7 mouse cellular contexts compared by ENCODE assay signal in the genomic region with DNA sequence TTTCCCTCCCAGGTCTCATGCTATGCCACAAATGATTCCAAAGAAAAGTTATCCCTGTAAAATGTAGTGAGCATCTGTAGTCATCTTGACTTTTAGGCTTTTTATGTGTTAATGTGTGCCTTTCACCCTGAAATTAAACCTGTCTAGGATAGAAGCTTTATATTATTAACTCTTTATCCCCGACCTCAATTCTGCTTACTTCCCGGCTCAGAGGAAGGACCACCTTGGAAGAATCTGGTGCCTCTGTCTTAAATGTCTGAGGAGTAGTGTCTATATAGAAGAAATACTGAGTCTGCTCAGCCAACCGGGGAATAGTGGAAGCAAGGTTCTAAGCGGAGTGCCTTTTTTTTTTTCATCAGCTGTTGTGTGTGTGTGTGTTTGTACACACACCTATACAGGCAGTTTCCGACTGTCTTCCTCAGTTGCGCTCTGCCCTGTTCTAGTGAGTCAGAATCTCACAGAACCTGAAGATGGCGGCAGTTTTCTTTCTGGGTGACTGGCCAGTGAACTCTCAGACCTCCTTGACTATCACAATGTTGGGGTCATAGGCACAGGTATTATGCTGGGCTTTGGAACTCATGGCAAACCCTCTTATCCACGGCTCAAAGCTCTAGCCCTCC. TPM values are rescaled to one million over a fixed set of nuclear protein-coding genes. Genes with fewer than 3 reads are reported as not detected.
DNase-seq lines count a peak whose midpoint lies in the region; ATAC-seq and TF ChIP-seq lines count a peak whose summit lies in the region.

No protein-coding gene starts in this region.

- H3K4me2 ChIP-seq in lung, postnatal 0 days (replicated peaks; ENCODE audit: low read depth, low read length), result peak overlapping the region; percentile 91
- H3K4me2 ChIP-seq in embryonic facial prominence, embryonic 15.5 days (replicated peaks), result peak overlapping the region; percentile 93
- H3K4me2 ChIP-seq in limb, embryonic 15.5 days, result peak overlapping the region; percentile 95
- peak overlapping the region; percentile 95 for H3K4me2 ChIP-seq in stomach, embryonic 15.5 days

- H3K4me1 ChIP-seq in lung, postnatal 0 days (ENCODE audit: insufficient read depth, low read depth, low read length), result no peaks in the 10 kb centered on the region; the same call in 1 of the 2 replicates
- H3K4me1 ChIP-seq in embryonic facial prominence, embryonic 15.5 days, result peaks cover 16% of the 10 kb centered on the region
- peaks cover 15% of the 10 kb centered on the region for H3K4me1 ChIP-seq in limb, embryonic 15.5 days
- peaks cover 4% of the 10 kb centered on the region; the same call in 1 of the 2 replicates for H3K4me1 ChIP-seq in stomach, embryonic 15.5 days

- H3K4me3 ChIP-seq in lung, postnatal 0 days (ENCODE audit: low read depth, low read length), result no peak overlapping the region
- H3K4me3 ChIP-seq in embryonic facial prominence, embryonic 15.5 days (replicated peaks), result peak overlapping the region; percentile 88
- H3K4me3 ChIP-seq in limb, embryonic 15.5 days, result peak overlapping the region; percentile 84
- H3K4me3 ChIP-seq in stomach, embryonic 15.5 days (replicated peaks), result peak overlapping the region; percentile 86

- DNase-seq in lung, postnatal 0 days (ENCODE audit: low spot score), result no peak
- DNase-seq in lung, postnatal 25 days (ENCODE audit: low spot score), result no peak

- no peak for TF ChIP-seq CTCF in lung, postnatal 0 days (IDR thresholded peaks at IDR 0.05)

- H3K9ac ChIP-seq in lung, postnatal 0 days (replicated peaks; ENCODE audit: low read depth), result peak overlapping the region; percentile 66
- H3K9ac ChIP-seq in embryonic facial prominence, embryonic 15.5 days, result no peak overlapping the region
- H3K9ac ChIP-seq in limb, embryonic 15.5 days, result no peak overlapping the region
- 0 out of 2 replicates have a peak overlapping the region, but pooled peaks have one; percentile 82 for H3K9ac ChIP-seq in stomach, embryonic 15.5 days

- ATAC-seq in lung, postnatal 0 days, result no peak
- no peak for ATAC-seq in embryonic facial prominence, embryonic 15.5 days (ENCODE audit: insufficient number of reproducible peaks, low FRiP score, low TSS enrichment, low read depth)
- ATAC-seq in limb, embryonic 15.5 days (ENCODE audit: insufficient number of reproducible peaks, low FRiP score, low TSS enrichment, low read depth), result no peak
- no peak for ATAC-seq in stomach, embryonic 15.5 days (ENCODE audit: insufficient read depth, low FRiP score, low read depth)
- no peak for ATAC-seq in monocyte, adult 5-6 weeks (replicated peaks; ENCODE audit: insufficient number of reproducible peaks, low FRiP score, low TSS enrichment, poor library complexity, severe bottlenecking)
- no peak for ATAC-seq in activated CD4-positive, CD25-positive, alpha-beta regulatory T cell, adult 4 months

- no peaks in the 10 kb centered on the region for H3K36me3 ChIP-seq in lung, postnatal 0 days (ENCODE audit: insufficient read depth, low read length)
- H3K36me3 ChIP-seq in embryonic facial prominence, embryonic 15.5 days, result no peaks in the 10 kb centered on the region
- 0 out of 2 replicates have a peak, but pooled peaks cover 4% of the 10 kb centered on the region for H3K36me3 ChIP-seq in limb, embryonic 15.5 days
- no peaks in the 10 kb centered on the region for H3K36me3 ChIP-seq in stomach, embryonic 15.5 days

- H3K27me3 ChIP-seq in lung, postnatal 0 days (replicated peaks; ENCODE audit: insufficient read depth, low read length), result no peaks in the 10 kb centered on the region
- H3K27me3 ChIP-seq in embryonic facial prominence, embryonic 15.5 days, result no peaks in the 10 kb centered on the region
- no peaks in the 10 kb centered on the region for H3K27me3 ChIP-seq in limb, embryonic 15.5 days
- no peaks in the 10 kb centered on the region for H3K27me3 ChIP-seq in stomach, embryonic 15.5 days (replicated peaks)

- no peaks in the 10 kb centered on the region for H3K9me3 ChIP-seq in lung, postnatal 0 days (ENCODE audit: low read length)
- no peaks in the 10 kb centered on the region for H3K9me3 ChIP-seq in embryonic facial prominence, embryonic 15.5 days (replicated peaks)
- H3K9me3 ChIP-seq in limb, embryonic 15.5 days, result no peaks in the 10 kb centered on the region
- H3K9me3 ChIP-seq in stomach, embryonic 15.5 days, result no peaks in the 10 kb centered on the region

- TF ChIP-seq EP300 in lung, postnatal 0 days (IDR thresholded peaks at IDR 0.05), result no peak

- no peak overlapping the region for H3K27ac ChIP-seq in lung, postnatal 0 days (ENCODE audit: low read length)
- H3K27ac ChIP-seq in embryonic facial prominence, embryonic 15.5 days (replicated peaks), result no peak overlapping the region
- no peak overlapping the region for H3K27ac ChIP-seq in limb, embryonic 15.5 days
- no peak overlapping the region for H3K27ac ChIP-seq in stomach, embryonic 15.5 days

- WGBS in lung, postnatal 0 days, result 32% methylated on average over 8 of the region's 8 CpGs
- 29% methylated on average over 8 of the region's 8 CpGs for WGBS in embryonic facial prominence, embryonic 15.5 days
- WGBS in limb, embryonic 15.5 days, result 43% methylated on average over 8 of the region's 8 CpGs
- WGBS in stomach, embryonic 15.5 days, result 43% methylated on average over 8 of the region's 8 CpGs

RNA-seq across cellular contexts. Expression of a gene that starts 1.1 kb away (rescaled TPM):
- polyA plus RNA-seq in lung, postnatal 0 days (2015; fragmentation: Nextera tagmentation; extraction: Ambion mirVana), result 14.2 and 17.2 TPM in 2 replicates
- polyA plus RNA-seq in embryonic facial prominence, embryonic 15.5 days (2015; fragmentation: Nextera tagmentation; extraction: Ambion mirVana), result 46.9 and 52.3 TPM in 2 replicates
- 44.0 and 50.0 TPM in 2 replicates for polyA plus RNA-seq in limb, embryonic 15.5 days (2015; fragmentation: Nextera tagmentation; extraction: Ambion mirVana)
- polyA plus RNA-seq in stomach, embryonic 15.5 days (2015; fragmentation: Nextera tagmentation; extraction: Ambion mirVana), result 46.0 and 49.7 TPM in 2 replicates
- 3.5 to 15.1 TPM (median 4.2 TPM) in 3 replicates for total RNA-seq in monocyte, adult 5-6 weeks (2017)
- 10 to 100 TPM; 23.0 to 25.0 TPM for polyA plus RNA-seq in activated CD4-positive, CD25-positive, alpha-beta regulatory T cell, adult 4 months (2017; shearing (Covaris generic))

RNA-seq across cellular contexts. Expression of a gene that starts 1.2 kb away (rescaled TPM):
- 2.2 and 2.7 TPM in 2 replicates for polyA plus RNA-seq in lung, postnatal 0 days (2015; fragmentation: Nextera tagmentation; extraction: Ambion mirVana)
- 10.3 and 10.9 TPM in 2 replicates for polyA plus RNA-seq in embryonic facial prominence, embryonic 15.5 days (2015; fragmentation: Nextera tagmentation; extraction: Ambion mirVana)
- polyA plus RNA-seq in limb, embryonic 15.5 days (2015; fragmentation: Nextera tagmentation; extraction: Ambion mirVana), result 8.6 and 9.2 TPM in 2 replicates
- 9.2 and 10.6 TPM in 2 replicates for polyA plus RNA-seq in stomach, embryonic 15.5 days (2015; fragmentation: Nextera tagmentation; extraction: Ambion mirVana)
- total RNA-seq in monocyte, adult 5-6 weeks (2017), result 0.64 to 6.7 TPM (median 2.5 TPM) in 3 replicates
- polyA plus RNA-seq in activated CD4-positive, CD25-positive, alpha-beta regulatory T cell, adult 4 months (2017; shearing (Covaris generic)), result 1 to 10 TPM; 2.5 to 2.8 TPM

Comparison
In these comparisons a context has a peak if more than half of its experiments do, and no peak if none do; other contexts are left out.
1. H3K9ac ChIP-seq: peak in lung, postnatal 0 days (single experiment) and stomach, embryonic 15.5 days (single experiment); none in embryonic facial prominence, embryonic 15.5 days (single experiment) and limb, embryonic 15.5 days (single experiment).
2. Peak in every context shown above with its lines, with median percentiles within 50 percentile points of each other: H3K4me2 ChIP-seq.